Mouse (Mus musculus): ENCODE measurements around the gene Srsf2.

Srsf2 gene

DNA sequence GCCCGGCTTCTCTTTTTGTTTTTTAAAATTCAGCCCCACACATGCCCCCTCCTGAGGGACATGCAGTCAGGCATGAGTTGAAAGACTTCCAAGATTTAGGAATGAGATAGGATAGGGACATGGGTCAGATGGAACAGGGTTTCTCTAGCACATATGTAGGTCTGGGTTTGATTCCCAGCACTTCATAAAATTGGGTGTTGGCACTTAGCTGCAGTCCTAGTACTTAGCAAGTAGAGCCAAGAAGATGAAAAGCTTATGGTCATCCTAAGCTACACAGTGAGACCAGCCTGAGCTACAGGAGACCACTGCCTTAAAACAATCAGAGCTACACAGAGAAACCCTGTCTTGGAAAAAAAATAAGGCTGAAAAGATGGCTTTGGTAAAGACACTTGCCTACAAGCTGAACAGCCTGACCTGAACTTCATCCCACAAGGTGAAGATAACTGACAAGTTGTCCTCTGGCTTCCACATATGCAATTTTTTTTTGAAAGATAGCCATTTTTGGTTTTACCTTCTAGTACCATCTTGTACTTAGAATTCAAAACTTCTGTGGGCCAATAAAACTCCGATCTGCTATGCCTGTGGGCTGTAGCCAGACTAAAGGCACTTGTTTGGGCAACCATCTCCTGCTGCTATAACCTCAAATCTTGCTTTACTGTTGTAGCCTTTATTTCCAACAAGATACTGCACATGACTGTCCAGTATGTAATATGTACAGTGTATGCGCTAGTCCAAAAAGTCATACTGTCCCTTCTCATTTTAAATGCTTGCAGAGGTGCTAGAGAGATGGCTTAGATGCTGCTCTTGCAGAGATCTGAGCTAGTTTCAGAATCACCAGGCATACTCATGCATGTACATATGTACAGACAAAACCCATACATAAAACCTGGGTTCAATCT, 5.5 kb downstream of the Srsf2 start:
- ChIA-PET POLR2A (interaction anchor here (0.6 to 17.9 kb wide), 28 partner anchors 9 to 823 kb away, joined by 3 to 286 read pairs (median 4); partner anchors contain the start of genes Exoc7 (in 1 of the 4), Jmjd6 (in 1 of the 4) and Mettl23 (in 1 of the 4)), CTCF (interaction anchor here in 1 of 4 experiments (0.5 kb wide), 1 partner anchor 1560 kb away, joined by 3 read pairs; no protein-coding TSS in a partner anchor)

GRCm38 (mm10) chr11:116846593-116847181, 6.2 kb downstream of the Srsf2 start:
- POLR2A ChIA-PET = interaction anchor here in 3 of 4 experiments (0.8 to 17.9 kb wide), 19 partner anchors 8 to 822 kb away, joined by 3 to 286 read pairs (median 4); partner anchors contain the start of genes Jmjd6 (in 1 of the 3) and Mettl23 (in 1 of the 3)
- CTCF ChIA-PET = interaction anchor here in 1 of 4 experiments (0.5 kb wide), 1 partner anchor 1561 kb away, joined by 3 read pairs; no protein-coding TSS in a partner anchor

- CTCF ChIA-PET = interaction anchor here (0.5 to 1.6 kb wide), 12 partner anchors 8 to 328 kb away, joined by 3 to 7 read pairs (median 3); partner anchors contain the start of gene Mxra7 (in 2 of the 4)
- POLR2A ChIA-PET = interaction anchor here (0.5 to 17.9 kb wide), 57 partner anchors 8 to 819 kb away, joined by 3 to 246 read pairs (median 4); partner anchors contain the start of genes Mfsd11 (in 4 of the 4), Srsf2 (in 4 of the 4), Mxra7 (in 2 of the 4) and Prcd (in 1 of the 4)
Measured at GRCm38 (mm10) chr11:116843261-116844233, 9.3 kb downstream of the Srsf2 start, which contains the start of the genes Mettl23 and Jmjd6. Gene Mettl23 (plus strand): TSS chr11:116843278. Gene Jmjd6 (minus strand): TSS chr11:116843449.

GRCm38 (mm10) chr11:116842531-116843260, 10.2 kb downstream of the Srsf2 start:
- CTCF ChIA-PET = interaction anchor here (0.6 to 1.6 kb wide), 10 partner anchors 9 to 327 kb away, joined by 3 to 7 read pairs (median 3); partner anchors contain the start of gene Mxra7 (in 2 of the 4)
- POLR2A ChIA-PET = interaction anchor here (0.5 to 17.9 kb wide), 58 partner anchors 8 to 818 kb away, joined by 3 to 246 read pairs (median 4); partner anchors contain the start of genes Mfsd11 (in 4 of the 4), Srsf2 (in 4 of the 4), Mxra7 (in 2 of the 4) and Prcd (in 1 of the 4)

DNA sequence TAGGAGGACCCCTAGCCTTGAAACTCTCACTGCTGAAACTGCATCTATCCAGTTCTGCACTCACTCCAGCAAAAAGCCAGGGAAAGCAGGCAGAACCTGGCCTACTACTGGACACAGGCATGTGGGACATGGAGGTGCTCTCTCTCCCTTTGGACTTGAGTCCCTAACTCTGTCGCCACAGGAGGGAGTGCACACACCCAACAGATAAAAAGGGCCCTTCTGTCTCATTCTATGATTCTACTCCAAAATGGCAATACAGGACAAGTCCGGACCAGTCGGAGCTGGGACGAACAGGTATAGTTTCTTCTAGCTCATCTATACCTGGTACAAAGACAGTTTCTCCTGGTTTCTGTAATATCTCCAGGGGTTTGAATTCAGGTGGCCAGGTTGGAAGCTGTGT, 12.1 kb downstream of the Srsf2 start:
- POLR2A ChIA-PET = interaction anchor here (0.5 to 17.9 kb wide), 20 partner anchors 10 to 611 kb away, joined by 3 to 246 read pairs (median 4); partner anchors contain the start of genes Mfsd11 (in 4 of the 4), Srsf2 (in 4 of the 4) and Mxra7 (in 2 of the 4)
- CTCF ChIA-PET = interaction anchor here in 2 of 4 experiments (0.6 to 1.4 kb wide), 2 partner anchors 32 to 178 kb away, joined by 4 to 7 read pairs; no protein-coding TSS in a partner anchor

GRCm38 (mm10) chr11:116839601-116840000, 13.3 kb downstream of the Srsf2 start:
- CTCF ChIA-PET = interaction anchor here in 1 of 4 experiments (0.7 to 1.9 kb wide), 3 partner anchors 12 to 215 kb away, joined by 3 to 7 read pairs (median 3); partner anchors contain the start of gene Mxra7
- POLR2A ChIA-PET = interaction anchor here (0.5 to 17.9 kb wide), 15 partner anchors 9 to 743 kb away, joined by 3 to 246 read pairs (median 3); partner anchors contain the start of genes Mfsd11 (in 3 of the 4), Srsf2 (in 3 of the 4) and Mxra7 (in 2 of the 4)

DNA sequence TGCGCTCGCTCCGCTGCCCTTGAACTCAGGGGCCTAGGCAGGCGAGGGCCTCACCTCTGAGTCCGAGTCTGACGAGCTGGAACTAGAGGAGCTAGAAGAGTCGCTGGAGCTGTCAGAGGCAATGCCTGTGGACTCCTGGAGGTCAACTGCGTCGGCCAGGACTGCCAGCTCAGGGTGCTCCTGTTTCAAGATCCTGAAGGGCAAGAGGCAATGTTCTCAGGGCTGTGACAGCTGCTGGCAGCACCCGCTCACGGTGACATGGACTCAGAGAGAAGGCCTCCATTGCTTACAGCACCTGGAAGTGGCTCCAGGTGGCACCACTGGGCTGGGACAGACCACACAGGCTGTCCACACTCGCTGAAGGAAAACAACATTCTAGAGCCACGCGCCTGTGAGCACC, 14.0 kb downstream of the Srsf2 start:
- CTCF ChIA-PET = interaction anchor here in 1 of 4 experiments (0.8 to 1.9 kb wide), 3 partner anchors 11 to 198 kb away, joined by 3 to 7 read pairs (median 3); partner anchors contain the start of gene Mxra7
- POLR2A ChIA-PET = interaction anchor here (0.6 to 17.9 kb wide), 13 partner anchors 10 to 717 kb away, joined by 3 to 246 read pairs (median 3); partner anchors contain the start of genes Mfsd11 (in 2 of the 4), Mxra7 (in 2 of the 4) and Srsf2 (in 2 of the 4)

DNA sequence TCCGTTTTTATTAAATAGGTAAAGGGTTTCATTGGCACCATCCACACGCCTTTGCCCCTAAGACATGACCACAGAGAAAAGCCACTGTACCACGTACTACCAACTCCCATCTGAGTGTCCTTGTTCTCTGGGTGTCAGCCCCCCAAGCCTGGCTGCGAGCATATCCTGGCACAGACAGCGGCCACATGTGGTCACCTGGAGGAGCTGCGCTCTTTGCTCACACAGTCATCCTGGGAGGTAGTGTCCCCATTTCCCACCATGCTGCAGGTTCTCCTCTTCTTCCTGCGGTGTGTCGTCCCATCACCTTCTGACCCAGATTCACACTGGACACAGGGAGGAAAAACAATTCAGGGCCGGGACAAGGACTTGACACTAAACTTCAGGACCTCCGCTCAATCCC, 15.5 kb downstream of the Srsf2 start:
- ChIA-PET POLR2A (interaction anchor here in 3 of 4 experiments (0.6 to 12.6 kb wide), 10 partner anchors 9 to 167 kb away, joined by 3 to 246 read pairs (median 5); partner anchors contain the start of genes Mfsd11 (in 2 of the 3), Mxra7 (in 2 of the 3) and Srsf2 (in 2 of the 3)), CTCF (interaction anchor here in 3 of 4 experiments (0.6 to 0.7 kb wide), 5 partner anchors 10 to 383 kb away, joined by 3 read pairs; partner anchors contain the start of gene Mxra7 (in 2 of the 3))

GRCm38 (mm10) chr11:116836283-116836682, 16.6 kb downstream of the Srsf2 start:
- CTCF ChIA-PET = interaction anchor here in 1 of 4 experiments (1.0 kb wide), 1 partner anchor 8 kb away, joined by 3 read pairs; no protein-coding TSS in a partner anchor

DNA sequence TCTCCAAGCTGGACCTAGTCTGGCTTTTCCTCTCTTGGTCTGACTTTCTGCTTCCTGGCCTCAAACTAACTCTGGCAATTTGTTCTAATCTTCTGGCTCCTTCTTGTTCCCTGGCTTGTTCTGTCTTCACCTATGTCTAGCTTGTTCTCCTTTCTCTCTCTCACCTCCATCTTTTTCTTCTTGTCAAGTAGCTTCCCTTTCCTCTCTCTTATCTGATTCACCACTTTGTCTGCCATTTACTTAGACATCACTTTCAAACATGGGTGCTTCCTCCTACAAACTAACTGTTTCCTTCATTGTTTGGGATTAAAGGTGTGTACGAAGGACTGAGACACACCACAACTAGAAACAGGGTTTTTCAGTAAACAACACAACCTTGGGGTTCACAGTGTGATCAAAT, 17.9 kb downstream of the Srsf2 start:
- CTCF ChIA-PET = interaction anchor here in 2 of 4 experiments (0.5 to 1.5 kb wide), 5 partner anchors 9 to 341 kb away, joined by 3 to 4 read pairs (median 3); partner anchors contain the start of gene Prpsap1 (in 1 of the 2)
- POLR2A ChIA-PET = interaction anchor here in 3 of 4 experiments (0.7 to 12.6 kb wide), 18 partner anchors 8 to 174 kb away, joined by 3 to 246 read pairs (median 4); partner anchors contain the start of genes Jmjd6 (in 3 of the 3), Mettl23 (in 3 of the 3), Mfsd11 (in 2 of the 3) and Srsf2 (in 2 of the 3)

More at GRCm38 (mm10) chr11:116836283-116836682, 16.6 kb downstream of the Srsf2 start:
- POLR2A ChIA-PET = interaction anchor here in 2 of 4 experiments (0.6 to 12.6 kb wide), 7 partner anchors 7 to 179 kb away, joined by 3 to 246 read pairs (median 7); partner anchors contain the start of genes Jmjd6 (in 1 of the 2), Mettl23 (in 1 of the 2), Mfsd11 (in 1 of the 2) and Srsf2 (in 1 of the 2)

DNA sequence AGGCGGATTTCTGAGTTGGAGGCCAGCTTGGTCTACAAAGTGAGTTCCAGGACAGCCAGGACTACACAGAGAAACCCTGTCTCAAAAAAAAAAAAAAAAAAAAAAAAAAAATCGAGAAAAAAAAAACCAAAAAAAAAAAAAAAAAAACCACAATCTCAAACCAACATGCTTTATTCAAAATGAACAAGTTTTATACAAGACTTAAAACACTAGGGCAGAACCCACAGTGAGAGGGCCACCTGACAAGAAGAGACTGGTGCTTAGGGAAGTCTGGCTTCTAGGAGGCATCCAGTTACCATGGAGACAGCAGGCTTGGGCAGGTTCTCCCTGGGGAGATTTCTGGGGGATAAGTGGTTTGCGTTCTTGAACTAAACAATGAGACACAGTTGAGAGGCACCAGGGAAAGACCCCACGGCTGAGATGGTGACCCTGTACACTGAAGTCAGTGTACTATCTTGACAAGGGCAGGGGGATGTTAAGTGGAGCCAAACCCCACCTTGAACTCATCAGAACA, 20.7 kb downstream of the Srsf2 start:
- ChIA-PET POLR2A (interaction anchor here in 3 of 4 experiments (0.6 to 12.6 kb wide), 11 partner anchors 11 to 335 kb away, joined by 3 to 246 read pairs (median 5); partner anchors contain the start of genes Jmjd6 (in 3 of the 3), Mettl23 (in 3 of the 3), Mfsd11 (in 3 of the 3) and Srsf2 (in 3 of the 3)), CTCF (interaction anchor here in 1 of 4 experiments (0.6 kb wide), 2 partner anchors 221 to 224 kb away, joined by 3 to 4 read pairs; no protein-coding TSS in a partner anchor)

DNA sequence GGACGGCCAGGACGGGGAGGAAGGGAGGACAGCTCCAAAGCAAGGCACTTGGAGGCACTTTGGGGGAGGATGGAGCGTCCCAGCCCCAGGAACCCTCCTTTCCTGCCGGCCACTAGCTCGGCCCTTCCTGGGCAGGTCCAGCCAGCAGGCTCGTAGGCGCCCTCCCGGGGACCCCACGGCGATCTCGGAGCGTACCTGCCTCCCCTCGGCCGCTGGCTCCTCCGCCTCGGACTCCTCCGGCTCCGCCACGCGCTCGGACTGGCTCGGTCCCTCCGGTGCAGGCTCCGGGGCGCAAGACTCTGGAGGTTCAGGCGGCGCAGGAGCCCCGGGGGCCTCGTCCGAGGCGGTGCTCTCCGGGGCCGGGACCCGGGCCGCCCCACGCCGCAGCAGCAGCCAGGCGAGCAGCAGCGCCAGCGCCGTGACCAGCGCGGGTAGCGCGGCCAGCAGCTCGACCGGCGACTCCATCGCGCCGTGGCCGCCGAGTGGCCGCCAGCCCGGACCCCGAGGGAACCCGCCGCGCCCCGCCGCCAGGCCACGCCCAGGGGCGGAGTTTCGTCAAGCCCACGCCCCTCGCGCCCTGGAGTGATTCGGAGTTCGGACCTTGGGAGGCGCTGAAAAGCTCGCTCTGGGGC, 25.2 kb downstream of the Srsf2 start, which contains the start of gene Mxra7:
TSS of gene Mxra7 (minus strand) at position 513 of the 632 bp plus-strand sequence.
- CTCF ChIA-PET = interaction anchor here in 3 of 4 experiments (0.6 to 2.3 kb wide), 17 partner anchors 10 to 230 kb away, joined by 3 to 10 read pairs (median 4); partner anchors contain the start of genes Jmjd6 (in 2 of the 3) and Mettl23 (in 2 of the 3)
- POLR2A ChIA-PET = interaction anchor here in 3 of 4 experiments (0.6 to 8.6 kb wide), 30 partner anchors 8 to 210 kb away, joined by 3 to 66 read pairs (median 4); partner anchors contain the start of genes Mfsd11 (in 3 of the 3), Srsf2 (in 3 of the 3), Jmjd6 (in 2 of the 3) and Mettl23 (in 2 of the 3)
